Mouse (Mus musculus): ENCODE measurements around the gene Mb21d2.

Mb21d2 gene

DNA sequence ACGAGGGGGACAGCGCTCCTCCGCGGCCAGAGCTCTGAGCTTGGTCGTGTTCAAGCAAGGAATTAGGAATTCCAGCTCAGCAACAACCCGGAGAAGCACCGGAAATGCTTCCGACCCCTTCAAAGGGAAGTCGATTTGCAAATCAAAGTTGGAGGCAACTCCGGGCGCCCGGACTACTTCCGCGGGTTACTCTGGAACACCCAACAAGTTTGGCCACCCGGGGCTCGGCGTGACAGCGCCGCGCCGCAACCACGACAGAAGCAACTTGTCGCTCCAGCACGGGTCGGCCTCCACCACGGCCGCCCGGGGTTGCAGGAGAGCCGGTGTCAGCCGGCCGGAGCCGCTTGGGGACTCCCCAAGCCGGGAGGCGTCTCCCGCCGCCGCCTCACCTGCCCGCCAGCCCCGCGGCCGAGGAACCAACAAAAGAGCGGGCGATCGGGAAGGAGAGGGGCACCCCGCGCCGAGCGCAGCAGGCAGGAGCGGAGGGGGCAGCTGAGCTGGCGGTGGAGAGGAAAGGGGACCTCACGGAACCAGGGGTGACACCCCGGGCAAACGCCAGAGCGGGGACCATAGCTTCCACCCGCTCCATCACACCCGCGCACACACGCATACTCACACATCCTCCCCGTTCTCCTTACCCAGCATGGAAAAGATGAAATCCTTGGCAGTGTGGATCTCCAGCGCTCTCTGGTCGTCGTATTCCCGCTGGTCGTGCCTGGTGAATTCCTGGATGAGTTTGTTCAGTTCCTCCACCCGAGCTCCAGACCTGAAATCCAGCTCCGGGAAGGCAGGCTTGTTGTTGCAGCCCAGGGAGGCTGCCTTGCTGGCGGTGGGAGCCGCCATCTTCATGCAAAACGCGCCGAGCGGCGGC, at the start of gene Mb21d2:
Gene Mb21d2, minus strand, starts transcription at position 859 of the 871 bp plus-strand sequence.
- peak; percentile 65 for DNase-seq (ENCODE audit: low read depth, low spot score)

DNA sequence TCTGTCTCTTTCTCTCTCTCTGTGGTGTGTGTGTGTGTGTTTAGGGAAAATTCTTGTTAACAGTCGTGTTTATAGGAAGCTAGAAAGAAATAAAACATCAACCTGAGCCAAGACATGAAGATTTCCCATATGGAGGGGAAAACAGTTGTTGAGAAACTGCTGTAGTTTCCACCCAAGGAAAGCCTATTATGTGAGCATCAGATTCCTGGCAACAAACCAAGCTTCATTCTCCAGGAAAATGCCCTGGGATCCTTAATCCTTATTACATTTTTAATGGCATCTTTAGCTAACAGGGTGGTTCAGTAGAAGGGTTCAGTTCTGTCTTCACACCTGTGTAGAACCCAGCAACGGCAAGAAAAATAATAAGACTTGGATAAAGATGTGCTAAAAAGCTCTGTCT, 36.8 kb upstream of the Mb21d2 start:
- DNase-seq (ENCODE audit: low read depth, low spot score): no peak

DNA sequence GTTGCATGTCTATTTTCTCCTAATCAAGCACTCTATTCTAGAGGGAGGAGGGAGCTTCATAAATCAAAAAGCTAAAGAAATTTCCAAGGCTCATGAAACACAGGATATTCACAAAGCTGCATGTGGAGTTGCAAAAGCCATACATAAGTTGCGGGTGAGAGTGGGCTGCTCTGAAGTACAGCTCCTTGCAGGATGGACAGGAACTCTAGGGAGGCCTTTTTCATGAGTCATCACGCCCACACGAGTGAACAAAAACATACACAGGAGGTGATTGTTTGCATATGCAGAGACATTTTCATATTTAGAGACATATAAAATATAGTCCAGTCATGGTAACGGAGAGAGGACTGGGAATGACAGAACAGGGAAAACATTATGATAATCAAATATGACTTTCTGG, 34.6 kb upstream of the Mb21d2 start:
- DNase-seq (ENCODE audit: low read depth, low spot score): no peak

DNA sequence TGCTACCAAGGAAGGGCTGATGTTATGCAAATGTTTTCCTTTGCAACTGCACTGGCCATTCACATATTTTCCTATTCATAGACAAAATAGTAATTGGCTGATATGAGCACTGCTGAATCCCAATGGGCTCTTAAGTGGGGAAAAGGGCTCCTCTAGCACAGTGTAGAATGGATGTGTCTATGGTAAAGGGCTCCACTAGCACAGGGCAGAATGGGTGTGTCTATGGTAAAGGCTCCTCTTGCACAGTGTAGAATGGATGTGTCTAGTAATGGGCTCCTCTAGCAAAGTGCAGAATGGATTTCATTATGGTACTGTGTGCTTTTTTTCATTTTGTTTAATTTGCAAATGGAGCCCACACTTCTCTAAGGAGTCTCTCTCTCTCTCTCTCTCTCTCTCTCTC, 33.5 kb upstream of the Mb21d2 start:
- DNase-seq (ENCODE audit: low read depth, low spot score): no peak

DNA sequence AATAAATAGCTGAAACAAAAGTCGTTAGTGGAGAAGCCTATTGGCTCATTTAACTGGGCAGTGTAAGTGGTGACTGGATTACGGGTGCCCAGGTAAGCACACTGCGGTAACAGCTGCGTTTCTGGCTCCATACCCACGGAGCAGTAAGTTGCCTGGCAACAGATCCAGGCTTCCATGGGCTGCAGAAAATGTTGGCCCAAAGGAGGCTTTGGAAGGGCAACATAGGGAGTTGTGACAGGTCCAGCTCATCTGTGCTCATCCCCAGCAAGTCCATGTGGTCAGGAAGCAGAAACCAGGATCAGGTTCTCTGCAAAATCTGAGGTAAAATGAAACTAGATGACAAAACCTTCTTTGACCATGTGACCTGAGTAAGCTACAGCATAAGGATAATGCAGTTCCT, 20.3 kb upstream of the Mb21d2 start:
- DNase-seq (ENCODE audit: low read depth, low spot score): no peak

DNA sequence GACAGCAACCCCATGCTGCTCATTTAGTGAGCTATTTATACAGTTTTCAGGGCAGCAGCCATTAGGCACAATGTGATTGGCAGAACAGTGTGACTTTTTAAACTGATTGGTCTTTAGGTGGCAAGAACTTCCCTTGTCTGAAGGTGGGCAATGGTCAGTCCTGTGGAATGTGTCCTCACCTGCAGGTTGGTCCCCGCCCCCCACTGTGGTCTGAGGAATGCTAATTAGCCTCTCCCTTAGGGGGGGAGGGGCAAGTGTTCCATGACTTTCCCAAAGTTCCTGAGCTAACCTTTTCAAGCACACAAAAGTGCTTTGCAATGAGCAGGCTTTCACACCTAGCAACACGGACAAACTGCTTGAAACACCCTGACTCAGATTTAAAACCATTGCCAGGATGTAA, 13.8 kb upstream of the Mb21d2 start:
- DNase-seq (ENCODE audit: low read depth, low spot score): no peak

DNA sequence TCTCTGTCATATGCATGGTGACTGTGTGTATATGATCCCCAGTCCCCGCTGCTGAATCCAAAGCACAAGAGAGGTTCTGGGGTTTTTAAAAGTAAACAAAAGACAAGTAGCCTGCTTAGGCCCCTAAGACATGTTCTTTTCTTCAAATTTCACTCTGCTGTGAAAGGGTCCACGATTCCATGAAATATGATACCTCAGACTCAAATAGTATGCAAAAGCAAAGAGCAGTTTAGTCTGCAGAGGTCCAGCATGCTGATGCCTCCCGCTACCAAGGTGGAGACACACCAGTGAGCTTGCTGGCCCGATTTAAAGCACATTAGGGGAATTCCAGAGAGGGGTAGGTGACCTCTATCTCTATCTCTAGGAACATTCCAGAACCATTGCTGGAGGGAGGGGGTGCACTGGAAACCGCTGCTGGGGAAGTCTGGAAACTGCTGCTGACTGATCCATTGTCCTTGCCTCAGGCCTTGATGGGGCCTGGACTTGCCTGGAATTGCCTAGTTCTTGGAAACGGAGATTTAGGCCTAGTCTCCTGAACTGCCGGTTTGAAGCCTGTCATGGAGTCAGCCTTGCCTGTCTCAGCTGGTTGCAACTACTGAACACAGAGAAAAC, 6.8 kb upstream of the Mb21d2 start:
- DNase-seq (ENCODE audit: low read depth, low spot score): peak; percentile 23

DNA sequence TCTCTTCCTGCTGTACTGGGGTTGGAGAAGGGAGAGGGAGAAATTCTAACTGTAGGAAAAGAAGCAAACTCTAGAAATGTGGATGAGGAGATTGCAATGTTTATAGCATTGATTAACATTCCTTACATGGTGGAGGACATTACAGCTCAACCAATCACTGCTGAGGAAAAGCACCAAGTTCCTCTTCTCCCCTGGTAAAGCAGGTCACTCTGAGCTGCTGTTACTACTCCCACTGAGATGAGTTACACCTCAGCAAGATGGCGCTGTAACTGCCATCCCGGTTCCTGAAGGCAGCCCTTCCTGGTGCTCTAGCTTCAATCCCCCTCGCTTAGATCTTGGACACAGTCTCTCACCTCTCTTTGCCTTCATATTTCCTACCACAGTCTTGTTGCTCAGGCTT, 6.2 kb upstream of the Mb21d2 start:
- no peak for DNase-seq (ENCODE audit: low read depth, low spot score)

DNA sequence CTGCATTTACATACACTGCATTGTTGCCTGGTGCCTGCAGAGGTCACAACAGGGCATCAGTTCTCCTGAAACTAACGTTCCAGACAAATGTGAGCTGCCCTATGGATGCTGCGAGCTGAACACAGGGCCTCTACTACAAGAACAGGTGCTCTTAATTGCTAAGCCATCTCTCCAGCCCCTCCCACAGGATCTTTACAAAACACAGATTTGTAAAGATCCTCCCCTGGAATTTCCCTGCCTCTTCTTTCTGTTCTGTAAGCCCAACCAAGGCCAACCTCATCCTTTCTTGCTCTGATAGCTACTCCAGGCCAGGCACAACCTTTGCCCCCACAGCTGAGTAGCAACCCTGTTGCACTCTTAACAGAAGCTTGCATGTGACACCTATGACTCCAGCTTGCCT, 1.7 kb upstream of the Mb21d2 start:
- no peak for DNase-seq (ENCODE audit: low read depth, low spot score)

DNA sequence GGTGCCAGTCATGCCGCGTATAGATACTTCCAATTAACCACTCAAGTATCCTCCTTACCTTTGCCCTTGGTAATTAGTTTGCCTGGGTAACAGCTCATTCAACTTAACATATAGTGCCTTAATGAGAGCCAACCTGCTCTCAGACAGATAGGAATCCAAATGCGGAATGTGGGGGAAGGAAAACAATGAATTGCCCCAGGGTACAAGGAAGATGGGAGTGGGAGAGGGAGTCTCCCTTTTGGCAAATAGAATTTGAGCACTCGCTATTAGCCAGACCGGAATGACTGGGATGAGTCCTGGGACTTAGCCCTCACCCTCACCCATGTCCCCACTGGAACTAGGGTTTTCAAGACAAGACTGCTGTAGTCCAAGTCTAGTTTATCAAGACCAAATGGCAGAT, 953 bp upstream of the Mb21d2 start:
- DNase-seq (ENCODE audit: low read depth, low spot score): no peak

DNA sequence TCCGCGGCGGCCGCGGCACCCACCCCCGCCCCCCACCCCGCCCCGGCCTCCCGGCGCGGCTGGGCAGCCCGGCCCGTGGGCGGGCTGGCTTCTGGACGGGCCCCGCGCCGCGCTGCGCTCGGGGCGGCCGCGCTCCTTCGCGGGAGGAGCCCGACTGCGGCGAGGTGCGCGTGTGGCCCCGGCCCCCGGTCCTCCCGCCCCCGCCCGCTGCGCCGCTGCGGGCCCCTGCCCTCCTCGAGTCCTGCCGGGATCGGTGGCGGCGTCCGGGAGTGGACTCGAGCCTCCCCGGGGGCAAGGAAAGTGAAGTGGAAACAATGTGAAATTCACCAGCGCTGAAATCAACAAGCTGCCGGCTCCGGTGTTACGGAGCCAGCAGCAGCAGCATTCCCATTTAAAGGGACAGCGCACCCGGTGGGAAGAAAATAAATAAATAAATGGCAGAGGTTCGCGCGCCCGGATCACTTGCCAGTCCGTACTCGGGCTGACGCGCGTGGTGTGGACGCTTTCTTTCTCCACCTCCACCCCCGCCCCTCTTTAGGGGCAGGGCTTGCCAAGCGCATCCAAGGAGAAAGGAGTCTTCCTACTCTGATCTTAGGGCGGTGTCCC, 316 bp upstream of the Mb21d2 start:
- DNase-seq (ENCODE audit: low read depth, low spot score): peak; percentile 70

DNA sequence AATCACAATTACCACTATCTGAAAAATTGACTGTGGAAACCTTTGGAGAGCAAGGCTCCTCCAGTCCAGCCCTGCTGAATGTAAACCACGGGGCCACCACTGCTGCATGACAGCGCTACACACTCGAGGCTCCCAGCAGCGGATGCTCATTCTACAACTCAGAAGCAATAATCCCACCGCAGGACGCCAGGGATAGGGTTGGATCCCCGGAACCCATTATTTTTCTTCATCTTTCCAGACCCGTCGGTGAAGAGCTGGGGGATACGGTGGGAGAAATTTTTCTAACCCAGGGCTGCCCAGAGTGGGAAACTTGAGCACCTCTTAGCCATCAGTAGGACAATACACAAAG, 1.0 kb downstream of the Mb21d2 start:
- DNase-seq (ENCODE audit: low read depth, low spot score): peak; percentile 65

DNA sequence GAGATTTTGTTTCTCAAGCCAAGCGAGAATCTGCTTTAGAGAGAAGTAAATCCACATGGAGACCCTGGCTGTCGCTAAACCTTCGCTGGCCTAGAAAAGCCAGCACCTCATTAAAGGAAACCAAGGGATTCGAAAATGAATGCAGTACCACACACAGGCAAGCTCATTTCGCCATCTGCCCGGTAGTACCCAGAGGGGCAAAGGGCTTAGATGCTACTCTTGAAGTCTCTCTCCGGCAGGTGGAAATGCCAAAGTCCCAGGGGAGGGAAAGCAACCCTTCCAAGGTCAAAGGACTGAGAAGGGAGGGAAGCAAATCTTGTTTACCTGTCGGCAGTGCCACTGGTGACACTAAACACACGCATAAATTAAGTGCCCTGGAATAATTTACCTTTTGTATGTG, 2.1 kb downstream of the Mb21d2 start:
- no peak for DNase-seq (ENCODE audit: low read depth, low spot score)

DNA sequence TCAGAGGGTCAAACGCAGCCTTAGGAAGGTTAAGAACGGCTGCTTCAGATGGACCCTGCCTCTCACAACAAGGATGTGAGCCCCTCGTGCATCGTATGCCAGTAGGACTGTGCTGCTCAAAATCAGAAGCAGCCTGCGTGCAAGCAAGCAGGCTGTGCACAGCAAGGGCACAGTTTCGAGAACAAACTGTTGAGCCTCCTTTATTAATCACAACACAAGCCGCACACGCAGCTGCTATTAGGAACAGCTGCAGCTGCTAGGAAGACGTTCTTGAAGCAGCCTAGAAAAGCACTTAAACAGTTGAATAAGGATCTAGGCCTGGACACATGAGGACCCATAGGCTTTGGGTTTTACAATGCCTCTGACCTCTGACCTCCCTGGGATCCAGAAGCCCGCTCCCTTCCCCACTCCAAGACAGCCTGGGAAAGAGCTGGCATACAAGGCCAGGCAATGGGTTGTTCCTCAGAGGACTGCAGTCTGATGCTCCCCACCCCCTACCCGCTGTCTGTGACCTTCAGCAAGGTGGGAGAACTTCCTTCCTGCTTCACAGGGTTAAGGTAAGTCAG, 10.1 kb downstream of the Mb21d2 start:
- DNase-seq (ENCODE audit: low read depth, low spot score): no peak

DNA sequence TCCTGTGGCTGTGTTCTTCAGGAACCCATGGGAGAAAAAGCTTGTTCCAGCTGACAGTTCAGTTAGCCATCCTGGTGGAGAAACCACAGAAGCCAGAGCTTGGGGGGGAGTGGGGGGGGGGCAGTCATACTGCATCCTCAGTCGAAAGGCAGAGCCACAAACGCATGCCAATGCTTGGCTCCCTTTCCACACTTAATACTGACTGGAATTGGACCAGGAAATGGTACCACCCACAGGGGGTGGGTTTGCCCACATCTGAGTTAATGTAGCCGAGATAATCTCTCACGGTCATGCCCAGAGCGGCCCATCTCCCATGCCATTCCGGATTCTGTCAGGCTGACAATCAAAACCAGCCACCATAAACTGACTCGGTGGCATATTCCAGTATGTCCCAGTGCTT, 14.1 kb downstream of the Mb21d2 start:
- no peak for DNase-seq (ENCODE audit: low read depth, low spot score)

DNA sequence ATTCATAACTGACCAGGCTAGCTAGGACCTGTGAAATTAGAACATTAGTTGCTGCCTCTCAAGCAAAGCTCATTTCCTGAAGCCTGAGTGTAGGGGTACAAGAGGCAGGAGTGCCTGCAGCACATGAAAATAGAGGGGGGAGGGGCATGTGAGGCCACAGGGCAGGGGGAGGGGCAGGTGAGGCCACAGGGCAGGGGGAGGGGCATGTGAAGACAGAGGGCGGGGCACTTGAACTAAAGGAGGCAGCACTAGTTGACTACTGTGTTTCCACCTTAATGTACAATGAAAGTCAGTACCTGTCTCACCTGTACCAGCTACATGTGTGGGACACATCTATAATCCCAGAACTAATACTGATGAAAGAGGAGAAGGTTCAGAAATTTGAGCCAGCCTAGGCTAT, 14.8 kb downstream of the Mb21d2 start:
- no peak for DNase-seq (ENCODE audit: low read depth, low spot score)

DNA sequence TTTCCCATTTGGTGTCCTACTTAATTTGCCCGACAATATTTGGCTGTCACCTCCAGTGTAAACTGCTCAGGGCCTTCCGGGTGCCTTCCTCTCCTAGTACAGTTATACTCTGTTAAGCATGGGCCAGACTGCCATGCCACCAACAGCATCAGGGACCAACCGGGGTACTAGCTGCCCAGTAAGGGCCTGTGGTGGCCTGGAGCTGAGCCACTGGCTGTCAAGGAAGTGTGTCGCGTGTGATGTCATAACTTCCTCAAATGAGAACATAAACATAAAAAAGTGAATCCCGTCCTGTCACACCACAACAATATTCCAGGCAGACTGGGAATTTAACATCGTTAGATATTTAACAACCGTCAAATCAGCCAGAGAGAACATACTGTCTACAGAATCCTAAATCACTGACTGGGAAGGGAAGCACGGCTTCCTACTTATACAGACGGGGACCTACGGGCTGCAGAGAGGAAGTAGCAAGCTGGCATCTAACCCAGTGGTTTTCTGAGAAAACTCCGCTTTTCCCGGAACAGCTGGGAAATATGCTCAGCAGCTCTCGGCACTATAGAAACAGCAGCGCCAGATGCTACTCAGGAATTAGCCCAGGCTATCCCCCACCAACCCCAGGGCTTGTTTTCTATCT, 17.9 kb downstream of the Mb21d2 start:
- no peak for DNase-seq (ENCODE audit: low read depth, low spot score)

DNA sequence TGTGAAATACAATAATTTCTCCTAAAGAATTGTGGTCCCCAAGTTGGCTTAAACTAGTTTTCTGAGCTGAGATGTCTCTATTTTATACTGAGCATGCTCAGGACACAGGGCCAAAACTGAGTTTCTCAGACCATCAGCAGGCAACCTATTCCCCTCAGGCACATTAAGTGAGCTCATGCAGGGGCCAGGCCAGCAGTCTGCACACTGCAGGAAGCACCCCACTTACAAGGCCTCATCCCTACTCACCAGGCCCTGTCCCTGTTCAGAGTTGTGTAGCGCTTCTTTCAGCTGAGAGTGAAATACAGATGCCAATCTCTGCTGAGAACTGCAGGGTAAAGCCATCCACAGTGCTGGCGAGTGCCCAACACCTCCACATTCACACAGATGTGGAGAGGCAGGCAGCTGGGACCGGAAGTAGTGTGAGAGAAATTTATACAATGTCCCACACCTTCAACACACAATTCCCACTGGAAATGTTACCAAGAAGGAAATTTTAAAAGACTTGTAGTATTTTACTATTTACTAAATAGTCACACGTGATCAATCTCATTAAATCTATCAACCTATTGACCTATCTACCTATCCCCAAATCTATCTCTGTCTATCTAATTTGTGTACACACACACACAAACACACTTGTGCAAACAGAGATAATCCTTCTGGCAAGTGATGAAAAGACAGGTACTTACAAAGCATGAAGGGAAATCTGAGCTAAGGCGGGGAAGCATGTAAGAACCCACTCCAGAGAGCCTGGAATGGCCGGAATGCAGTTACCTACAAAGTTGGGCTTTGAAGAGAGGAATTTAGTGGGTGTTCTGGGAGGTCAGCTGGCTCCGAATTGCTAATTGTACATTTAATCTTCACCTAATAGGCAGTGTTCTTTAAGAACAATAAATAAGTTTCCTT, 22.9 kb downstream of the Mb21d2 start:
- peak; percentile 39 for DNase-seq (ENCODE audit: low read depth, low spot score)

DNA sequence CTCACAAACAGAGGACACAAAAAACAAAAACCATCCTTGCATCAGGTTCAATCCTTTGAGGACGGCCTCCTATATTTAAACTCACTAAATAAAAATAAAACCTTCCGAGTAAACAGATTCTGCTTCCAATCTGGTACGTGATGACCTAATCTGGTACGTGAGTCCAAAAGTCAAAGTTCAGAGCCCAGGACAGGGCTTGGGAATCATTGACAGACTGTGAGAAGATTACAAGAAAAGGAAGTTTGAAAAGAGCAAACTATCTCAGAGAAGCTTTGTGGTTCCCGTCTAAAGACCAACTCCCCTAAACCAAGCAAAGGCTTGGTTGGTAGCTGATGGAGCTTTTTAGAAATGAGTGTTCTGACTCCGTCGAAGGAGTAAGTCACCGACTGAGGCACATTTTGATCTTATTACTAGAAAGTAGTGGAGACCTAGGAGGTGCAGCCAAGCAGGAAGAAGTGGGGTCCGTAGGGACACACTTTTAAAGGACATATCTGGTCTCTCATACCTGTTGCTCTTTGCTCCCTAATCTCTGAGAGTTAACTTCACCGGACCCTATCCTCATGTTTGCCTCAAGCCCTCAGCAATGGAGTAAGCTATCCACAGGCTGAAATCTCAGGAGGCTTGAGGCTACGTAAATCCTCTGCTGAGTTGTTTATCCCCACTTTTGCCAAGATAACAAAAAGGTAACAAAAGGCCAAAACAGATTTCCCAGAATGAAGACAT, 23.7 kb downstream of the Mb21d2 start:
- no peak for DNase-seq (ENCODE audit: low read depth, low spot score)

All from mesoderm, embryonic 11.5 days (tissue).